Comparison of ENCODE assay signal across 9 mouse cellular contexts in the genomic region with DNA sequence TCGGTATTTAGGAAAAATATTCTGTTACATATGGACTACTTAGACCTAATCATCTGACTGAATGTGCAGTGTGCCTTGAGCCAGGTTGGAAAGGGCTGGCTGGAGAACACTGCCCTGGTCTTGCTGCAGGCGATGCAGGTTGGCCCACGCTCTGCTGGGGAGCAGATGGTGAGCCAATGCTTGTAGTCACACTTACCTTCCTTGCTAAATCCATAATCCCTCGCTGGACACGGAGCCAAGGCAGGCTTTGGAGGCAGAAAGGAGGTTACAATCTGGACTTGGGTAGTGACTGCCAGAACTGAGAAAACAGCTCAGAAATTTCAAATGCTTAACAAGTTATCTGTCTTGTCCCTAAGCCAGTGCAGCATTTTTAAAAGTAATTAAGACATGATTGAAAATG.
A peak's percentile ranks its signal among the peaks of the same experiment; 100 is the strongest.
DNase-seq lines count a peak whose midpoint lies in the region; ATAC-seq and TF ChIP-seq lines count a peak whose summit lies in the region.
"Had no signal": no experiment of that assay in that cellular context is flagged by ENCODE, and none has a peak within 500 bp of the region (broad histone marks: within the 10 kb centered on the region; RNA-seq: fewer than 3 reads in every experiment).

No protein-coding gene starts in this region.

- H3K27ac ChIP-seq in gastrocnemius, adult 2 months, result no peak overlapping the region
- peak overlapping the region; percentile 68 for H3K27ac ChIP-seq in left cerebral cortex, adult 2 months

- DNase-seq in gastrocnemius, adult 2 months, result peak; percentile 37
- no peak for DNase-seq in gastrocnemius, adult 8-10 months (ENCODE audit: low spot score in 2 of 2)
- DNase-seq in frontal cortex, postnatal 14 days (ENCODE audit: low spot score in 2 of 2), result peak; percentile 49 to 64
- peak; percentile 38 to 76 for DNase-seq in left cerebral cortex, adult 2 months (ENCODE audit: extremely low spot score in 1 of 2, low spot score in 2 of 2)
- peak; percentile 49 for DNase-seq in right cerebral cortex, postnatal 14 days
- DNase-seq in lung, adult 18-20 months, result no peak
- DNase-seq in natural killer cell, adult 2 months (ENCODE audit: low spot score in 2 of 2), result no peak
- DNase-seq: B cell, adult 2 months had no signal

- TF ChIP-seq CTCF in gastrocnemius, adult 2 months (IDR thresholded peaks at IDR 0.05), result no peak
- TF ChIP-seq CTCF in left cerebral cortex, adult 2 months (IDR thresholded peaks at IDR 0.05), result no peak

- intact Hi-C loops in gastrocnemius, adult 2 months (cut with DNase I), result no loop called here
- intact Hi-C loops in left cerebral cortex, adult 2 months (cut with DNase I), result loop anchor here (2.0 to 10.0 kb wide), 3 partner anchors 23 to 1115 kb away; no protein-coding TSS in a partner anchor

- ATAC-seq in megakaryocyte, adult 5-6 weeks (ENCODE audit: poor library complexity, severe bottlenecking), result no peak

- H3K4me3 ChIP-seq in gastrocnemius, adult 2 months, result no peak overlapping the region
- H3K4me3 ChIP-seq in left cerebral cortex, adult 2 months, result no peak overlapping the region

Comparison
In these comparisons a context has a peak if more than half of its experiments do, and no peak if none do; other contexts are left out.
1. DNase-seq: peak in gastrocnemius, adult 2 months (single experiment), frontal cortex, postnatal 14 days (2 of 2), left cerebral cortex, adult 2 months (2 of 2) and right cerebral cortex, postnatal 14 days (single experiment); none in gastrocnemius, adult 8-10 months (0 of 2), lung, adult 18-20 months (0 of 2) and natural killer cell, adult 2 months (0 of 2).